Mouse (Mus musculus) T-helper 17 cell (primary cell): Measurements from ENCODE around the gene Stk26.

ENCODE experiments used
- in situ Hi-C, 2 experiments: fragments of 300-600 bp; cut with MboI, MseI; formaldehyde crosslinking; loops; 1 replicate in 1 of 2; 2 replicates in 1 of 2; pipeline ENCODE4 v1.15.1; 2025; ENCODE audit warnings: high pct_unique_total_duplicates in 2 of 2

Stk26 gene

DNA sequence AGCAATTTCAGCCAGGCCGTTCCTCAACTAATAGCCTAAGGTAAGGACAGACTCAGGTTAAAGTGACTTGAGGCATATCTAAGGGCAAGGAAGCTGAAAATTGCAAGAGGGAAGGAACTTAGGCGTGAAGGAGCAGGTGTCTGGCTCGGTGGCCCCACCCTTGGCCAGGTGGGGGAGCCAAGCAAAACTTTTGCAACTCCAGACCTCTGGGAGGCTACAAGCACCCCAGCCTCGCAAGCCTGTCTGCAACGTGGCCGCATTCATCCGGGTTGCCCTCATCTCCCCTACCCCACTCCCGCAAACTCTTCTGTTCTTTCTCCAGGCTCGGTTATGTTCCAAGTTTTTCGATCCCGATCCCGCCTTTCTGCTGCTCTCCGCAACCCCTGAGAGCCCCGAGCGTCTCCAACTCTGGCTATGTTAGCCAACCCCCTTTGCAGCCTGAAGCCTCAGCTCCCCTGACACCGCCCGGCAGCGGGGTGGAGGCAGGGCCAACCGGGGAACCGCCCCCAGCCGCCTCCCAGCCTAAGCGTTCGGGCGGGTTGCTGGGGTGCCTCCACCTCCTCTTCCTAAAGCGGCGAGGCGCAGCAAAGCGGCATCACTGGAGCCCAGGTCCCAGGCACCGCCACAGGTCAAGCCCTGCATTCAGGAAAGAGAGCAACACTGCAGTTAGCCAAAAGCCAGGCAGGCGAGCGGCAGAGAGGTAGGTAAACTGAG lies at the start of gene Stk26:
Gene Stk26 (plus strand): TSS at position 201 of the 714 bp plus-strand sequence.
- in situ Hi-C loops = loop anchor here in 1 of 2 experiments (10.0 kb wide), 1 partner anchor 174 kb away; the partner anchor contains the start of gene Rap2c

DNA sequence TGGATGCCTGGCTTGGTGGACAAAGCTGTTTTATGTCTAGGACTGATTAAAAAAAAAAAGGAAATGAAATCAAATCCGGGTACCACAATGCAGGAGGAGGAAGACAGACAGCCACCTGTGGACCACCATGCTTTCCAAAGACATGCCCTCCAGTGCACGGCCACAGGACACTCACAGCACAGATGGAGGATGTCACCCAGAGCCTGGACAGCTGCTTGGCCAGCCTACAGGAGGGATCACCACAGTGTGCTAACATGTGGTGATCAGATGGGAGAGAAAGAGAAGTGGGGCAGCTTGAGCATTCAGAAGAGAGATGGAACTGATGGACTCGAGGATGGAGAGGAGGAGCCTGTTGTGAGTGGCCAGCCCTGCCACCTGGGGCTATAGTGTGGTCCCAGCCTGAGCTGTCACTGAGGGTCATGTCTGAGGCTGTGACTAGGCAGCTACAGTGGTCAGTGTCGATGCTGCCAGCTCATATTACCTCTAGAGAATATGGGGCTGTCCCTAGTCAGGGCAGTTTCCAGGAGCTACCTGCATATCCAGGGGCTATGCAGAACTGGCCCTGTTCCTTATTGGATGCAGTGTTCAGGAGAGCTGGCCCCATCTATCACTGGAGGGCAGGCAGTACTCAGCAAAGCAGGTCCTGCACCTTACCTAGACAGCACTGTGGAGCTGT lies 47.7 kb upstream of the Stk26 start:
- in situ Hi-C loops = no loop called here

- in situ Hi-C loops = no loop called here
These were observed 43.0 kb upstream of the Stk26 start for GRCm38 (mm10) chrX:50797798-50798197.

DNA sequence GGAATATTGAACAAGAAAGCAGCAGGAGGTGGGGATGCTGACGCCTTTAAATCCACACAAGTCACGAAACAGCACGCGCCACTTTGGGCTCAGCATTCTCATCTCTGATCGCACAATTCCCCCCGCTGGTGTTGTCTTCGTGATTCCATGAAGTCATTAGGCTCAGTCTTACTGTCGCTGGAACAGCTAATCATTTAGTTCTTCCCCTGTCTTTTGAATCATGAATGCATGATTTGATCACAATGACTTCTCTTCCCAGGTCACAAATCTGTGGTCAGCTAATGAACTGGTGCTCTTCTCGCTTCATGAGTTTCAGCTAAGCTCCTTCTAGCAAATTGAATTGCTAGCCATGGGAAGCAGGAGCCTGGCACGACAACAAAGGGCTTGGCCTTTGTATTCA lies 42.3 kb upstream of the Stk26 start:
- in situ Hi-C loops = no loop called here

DNA sequence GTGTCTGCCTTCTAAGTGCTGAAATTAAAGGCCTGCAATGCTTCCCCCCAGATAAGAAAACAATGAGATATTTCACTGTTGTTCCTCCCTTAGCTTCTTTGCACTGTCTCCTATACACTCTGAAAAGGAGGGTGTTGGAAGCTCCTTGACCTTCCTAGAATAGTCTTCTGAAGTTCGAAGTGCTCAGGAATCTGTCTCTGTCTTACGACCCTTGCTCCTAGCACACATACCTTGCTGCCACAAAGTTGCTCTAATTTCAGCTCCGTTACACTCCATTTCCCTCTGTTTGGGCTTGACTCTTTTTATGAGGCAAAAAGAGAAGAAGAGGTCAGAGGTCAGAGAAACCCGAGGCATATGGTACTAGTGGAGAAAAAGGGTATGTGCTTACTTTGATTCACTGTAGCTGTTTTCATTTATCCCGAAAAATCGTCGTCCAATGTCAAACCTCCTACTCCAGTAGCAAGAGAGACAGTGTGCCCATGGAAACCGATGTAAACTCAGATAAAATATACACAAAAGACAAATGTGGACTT lies 41.1 kb upstream of the Stk26 start:
- in situ Hi-C loops = no loop called here

DNA sequence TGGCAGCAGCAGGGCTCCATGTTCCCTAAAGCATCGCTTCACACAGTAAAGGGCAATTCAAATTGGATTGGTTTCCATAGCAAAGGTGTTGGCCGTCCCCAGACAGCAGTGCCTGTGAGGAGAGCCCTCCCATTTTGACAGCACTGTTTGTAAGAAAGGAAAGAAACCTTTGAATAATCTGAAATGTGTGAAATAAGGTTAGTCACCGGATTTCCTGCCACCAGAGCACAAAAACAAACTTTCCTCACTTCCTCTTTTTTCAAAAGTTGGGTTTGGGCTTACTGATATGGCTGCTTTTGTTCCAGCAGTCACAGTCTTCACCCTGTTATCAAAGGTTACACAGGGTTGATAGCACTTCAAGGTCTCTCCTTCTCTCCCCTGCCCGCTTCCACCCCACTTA lies 35.2 kb upstream of the Stk26 start:
- in situ Hi-C loops = no loop called here

GRCm38 (mm10) chrX:50823856-50824255 lies 17.0 kb upstream of the Stk26 start:
- in situ Hi-C loops = loop anchor here in 1 of 2 experiments (10.0 kb wide), 1 partner anchor 1811 kb away; no protein-coding TSS in a partner anchor

DNA sequence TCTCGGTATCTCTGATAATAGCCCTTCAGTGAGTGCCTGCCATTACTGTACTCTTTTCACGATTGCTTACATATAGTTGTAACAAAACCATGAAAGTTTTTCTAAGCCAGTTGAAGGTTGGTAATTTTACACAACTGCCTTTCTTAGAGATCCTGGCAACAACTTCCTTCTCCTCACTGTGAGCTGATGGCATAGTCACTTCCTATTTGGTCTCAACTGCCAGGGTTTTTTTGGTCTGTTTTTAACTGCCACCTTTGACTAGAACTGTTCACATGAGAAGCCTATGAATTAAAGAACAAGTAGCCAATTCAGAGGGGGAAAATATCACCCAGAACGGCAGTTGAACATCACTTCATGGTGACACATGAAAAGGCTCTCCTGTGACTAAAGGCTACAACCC lies 5.3 kb upstream of the Stk26 start:
- in situ Hi-C loops = no loop called here

DNA sequence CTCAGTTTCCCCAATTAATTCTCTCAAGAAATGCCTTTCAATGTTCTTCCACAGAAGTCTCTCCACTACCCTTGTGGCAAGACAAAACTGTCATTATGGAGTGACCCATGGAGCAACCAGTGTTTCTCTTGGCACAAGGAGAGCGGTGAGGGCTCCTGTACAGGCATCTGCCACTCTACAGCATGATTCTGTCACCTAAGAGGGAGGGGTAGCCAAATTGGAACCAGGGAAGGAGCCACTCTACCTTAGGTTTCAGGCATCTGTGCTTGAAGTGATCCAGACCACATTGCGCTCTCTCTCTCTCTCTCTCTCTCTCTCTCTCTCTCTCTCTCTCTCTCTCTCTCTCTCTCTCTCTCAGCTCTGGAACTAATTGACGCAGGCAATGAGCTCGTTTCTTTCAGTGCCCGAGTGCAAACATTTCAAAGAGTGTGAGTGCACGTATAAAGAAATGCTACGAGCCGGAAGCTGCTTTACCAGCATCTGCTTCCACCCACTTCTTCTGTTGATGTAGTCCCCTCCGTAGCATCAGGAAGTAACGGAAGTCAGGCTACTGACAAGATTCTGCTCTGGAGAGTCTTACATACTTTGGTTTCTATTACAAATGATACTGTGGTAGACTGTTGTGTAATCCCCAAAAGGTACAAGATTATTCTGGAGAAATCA lies 4.7 kb upstream of the Stk26 start:
- in situ Hi-C loops = no loop called here

- in situ Hi-C loops = loop anchor here in 1 of 2 experiments (10.0 kb wide), 1 partner anchor 173 kb away; the partner anchor contains the start of gene Rap2c
These were observed 740 bp downstream of the Stk26 start for GRCm38 (mm10) chrX:50841587-50841986.

GRCm38 (mm10) chrX:50842046-50842445 lies 1.2 kb downstream of the Stk26 start:
- in situ Hi-C loops = loop anchor here in 1 of 2 experiments (10.0 kb wide), 1 partner anchor 173 kb away; the partner anchor contains the start of gene Rap2c

DNA sequence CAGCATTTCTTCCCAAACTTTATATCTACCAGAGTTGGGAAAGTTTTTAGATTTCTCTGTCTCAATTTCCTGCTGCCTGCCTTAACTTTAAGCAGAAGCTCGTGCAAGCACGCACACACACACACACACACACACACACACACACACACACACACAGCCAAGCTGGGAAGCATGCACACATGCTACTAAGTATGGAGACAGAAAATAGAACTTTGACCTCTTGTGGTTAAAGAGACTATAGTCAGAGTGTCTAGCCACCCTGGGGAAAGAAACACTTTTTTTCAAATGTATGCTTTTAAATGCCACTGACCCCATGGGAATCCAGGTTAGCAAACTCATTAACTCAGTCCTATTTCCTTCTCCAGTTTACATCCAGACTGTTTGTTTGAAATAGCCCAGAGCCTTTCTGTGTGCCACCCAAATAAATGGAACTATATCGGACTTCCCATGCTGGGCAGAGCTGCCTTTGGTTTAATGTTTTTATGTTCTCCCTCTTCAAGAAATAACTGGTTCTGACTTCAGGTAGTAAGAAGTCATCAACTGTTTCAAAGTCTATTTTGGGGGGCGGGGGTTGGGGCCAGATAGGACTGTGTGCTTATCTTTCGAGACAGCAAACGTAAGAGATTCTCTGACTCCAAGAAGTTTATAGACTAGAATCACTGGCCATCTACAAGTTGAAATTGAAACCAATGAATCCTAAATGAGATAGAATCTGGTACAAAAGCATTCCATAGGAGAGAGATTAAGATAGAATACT lies 9.8 kb downstream of the Stk26 start:
- in situ Hi-C loops = loop anchor here in 1 of 2 experiments (10.0 kb wide), 1 partner anchor 614 kb away; no protein-coding TSS in a partner anchor

DNA sequence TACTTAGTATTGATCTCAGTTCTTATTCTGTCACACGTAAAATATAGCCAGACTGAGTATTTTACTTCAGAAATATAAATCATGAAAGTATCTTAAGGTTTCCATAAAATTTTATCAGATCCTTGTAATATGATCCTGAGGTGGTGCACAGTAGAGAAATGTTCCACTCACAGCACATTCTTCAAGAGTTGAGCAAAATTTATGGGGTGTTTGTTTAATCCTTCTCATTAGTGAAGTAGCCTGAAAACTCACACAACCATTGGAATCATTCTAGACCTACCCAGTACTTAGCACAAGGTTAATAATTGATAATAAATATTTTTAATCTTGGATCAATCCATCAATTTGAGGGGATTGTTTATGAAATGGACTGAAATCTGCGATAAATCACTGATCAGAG lies 22.9 kb downstream of the Stk26 start:
- in situ Hi-C loops = no loop called here

DNA sequence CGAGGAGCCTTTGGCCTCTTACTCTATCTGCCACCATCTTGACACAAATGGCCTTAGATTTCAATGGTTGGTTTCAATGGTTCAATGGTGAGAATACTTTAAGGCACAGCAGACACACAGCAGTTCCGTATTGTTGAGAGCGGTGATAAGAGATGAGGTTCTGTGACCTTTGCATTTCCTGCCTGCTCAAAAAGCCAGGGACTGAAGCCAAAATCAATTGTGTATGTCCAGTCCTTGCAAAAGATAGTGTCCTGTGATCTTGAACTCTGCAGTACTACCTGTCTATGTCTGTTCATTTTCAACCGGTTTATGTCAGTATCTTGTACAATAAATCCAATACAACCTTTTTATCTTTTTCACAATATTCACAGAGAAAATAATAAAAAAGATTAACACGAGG lies 23.9 kb downstream of the Stk26 start:
- in situ Hi-C loops = no loop called here

- in situ Hi-C loops = no loop called here
These were observed 33.6 kb downstream of the Stk26 start for GRCm38 (mm10) chrX:50874246-50875002.

DNA sequence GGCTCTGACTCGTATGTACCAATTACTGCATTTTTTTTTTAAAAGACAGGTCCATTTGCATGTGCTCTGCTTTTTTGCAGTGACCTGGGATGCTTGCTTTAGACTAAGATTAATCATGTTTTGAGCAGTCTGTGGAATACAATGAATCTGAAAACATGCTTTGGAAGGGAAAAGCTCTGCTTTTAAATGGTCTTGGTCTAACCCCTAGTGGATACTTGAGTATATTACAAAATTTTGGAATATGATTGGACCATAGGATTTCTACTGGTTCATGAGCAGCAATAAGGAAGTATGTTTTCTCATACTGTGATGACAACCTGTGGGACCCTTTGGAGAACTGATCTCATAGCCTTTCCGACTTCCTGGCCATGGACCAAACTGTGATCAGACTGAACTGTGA lies 47.2 kb downstream of the Stk26 start:
- in situ Hi-C loops = no loop called here

DNA sequence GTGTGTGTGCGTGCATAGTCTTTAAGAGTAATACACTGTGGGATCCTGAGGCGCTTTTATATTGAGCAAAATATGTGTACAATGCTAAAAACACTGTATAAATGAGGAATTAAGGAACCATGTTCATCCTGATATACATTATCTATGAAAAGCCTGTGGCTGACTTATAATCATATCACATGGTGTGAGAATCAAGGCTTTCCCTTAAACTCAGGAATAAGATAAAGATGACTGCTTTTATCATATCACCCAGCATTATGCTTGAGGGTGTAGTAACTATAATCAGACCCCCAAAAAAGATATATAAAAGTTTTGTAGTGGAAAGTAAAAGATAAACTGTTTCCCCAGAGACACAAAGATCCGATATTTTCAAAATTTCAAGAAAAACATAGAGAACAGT lies 62.6 kb downstream of the Stk26 start:
- in situ Hi-C loops = loop anchor here in 1 of 2 experiments (25.0 kb wide), 1 partner anchor 766 kb away; no protein-coding TSS in a partner anchor

DNA sequence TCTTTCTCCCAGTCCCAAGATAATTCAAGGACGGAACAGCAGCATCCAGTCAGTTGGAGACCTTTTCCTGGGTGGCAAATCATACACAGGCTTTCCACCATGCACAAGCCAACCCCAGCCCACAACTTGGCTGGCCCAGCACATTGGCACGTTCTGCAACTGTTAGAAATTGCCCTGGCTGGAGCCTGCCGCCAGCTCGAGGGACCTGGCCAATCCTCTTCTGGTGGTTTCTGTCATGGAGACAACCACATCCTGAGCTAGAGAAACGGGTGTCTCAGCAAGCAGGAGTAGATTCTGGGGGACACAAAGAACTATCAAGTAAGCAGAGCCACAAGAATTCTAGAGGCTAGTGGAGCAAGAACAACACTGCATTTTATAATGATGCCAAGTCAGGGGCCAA lies 69.1 kb downstream of the Stk26 start:
- in situ Hi-C loops = loop anchor here in 1 of 2 experiments (25.0 kb wide), 1 partner anchor 773 kb away; no protein-coding TSS in a partner anchor

GRCm38 (mm10) chrX:50917389-50917788 lies 76.5 kb downstream of the Stk26 start:
- in situ Hi-C loops = loop anchor here in 1 of 2 experiments (25.0 kb wide), 1 partner anchor 780 kb away; no protein-coding TSS in a partner anchor

- in situ Hi-C loops = loop anchor here in 1 of 2 experiments (25.0 kb wide), 1 partner anchor 781 kb away; no protein-coding TSS in a partner anchor
These were observed 77.9 kb downstream of the Stk26 start for GRCm38 (mm10) chrX:50918754-50919153.
